Mouse (Mus musculus): Measurements from ENCODE around the gene Zcchc17.

Zcchc17 gene

DNA sequence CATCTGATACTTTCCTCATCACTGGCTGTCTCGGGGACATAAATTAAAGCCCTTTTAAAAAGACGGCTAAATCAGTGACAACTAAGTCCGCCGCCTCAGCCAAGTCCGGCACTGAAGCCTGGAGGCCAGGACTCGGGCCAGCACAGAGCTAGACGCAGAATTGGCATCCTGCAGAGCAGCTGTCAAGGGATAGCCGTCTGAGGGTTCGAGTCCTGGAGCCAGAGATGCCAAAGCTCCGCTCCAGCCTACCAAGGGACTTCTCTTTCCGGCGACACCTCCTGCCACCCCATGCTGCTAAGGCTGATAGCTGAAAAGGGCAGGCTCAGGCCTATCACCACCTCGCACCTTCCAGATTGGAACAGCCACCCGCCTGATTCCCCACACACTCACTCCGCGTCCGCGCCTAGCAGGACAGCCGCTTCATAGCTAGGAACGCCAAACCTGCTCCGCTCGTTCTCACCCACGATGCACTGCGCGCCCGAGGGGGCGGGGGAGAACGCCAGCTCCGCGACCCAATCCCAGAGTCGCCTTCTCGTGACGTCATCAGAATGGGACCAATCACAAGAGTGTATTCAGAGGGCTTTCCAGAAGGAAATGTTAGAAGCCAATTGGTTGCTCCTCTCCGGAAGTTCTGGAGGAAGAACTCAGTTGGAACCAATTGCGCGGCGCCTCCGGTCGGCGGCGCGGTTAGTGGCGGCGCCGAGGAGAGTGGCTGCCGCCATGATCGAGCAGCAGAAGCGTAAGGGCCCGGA lies at the start of gene Zcchc17, which contains the start of gene Snrnp40:
Zcchc17 (minus strand) TSS at position 458 of the 752 bp plus-strand sequence.
Snrnp40 (plus strand) TSS at position 647 of the 752 bp plus-strand sequence.
- ChIA-PET CTCF (interaction anchor here (0.6 to 2.7 kb wide), 17 partner anchors 10 to 190 kb away, joined by 3 to 18 read pairs (median 5); no protein-coding TSS in a partner anchor), POLR2A (interaction anchor here (0.6 to 7.1 kb wide), 125 partner anchors 9 to 1302 kb away, joined by 3 to 82 read pairs (median 4); partner anchors contain the start of genes Fabp3 (in 3 of the 4), Gm10570 (in 3 of the 4), Nkain1 (in 1 of the 4) and Pef1 (in 1 of the 4))

DNA sequence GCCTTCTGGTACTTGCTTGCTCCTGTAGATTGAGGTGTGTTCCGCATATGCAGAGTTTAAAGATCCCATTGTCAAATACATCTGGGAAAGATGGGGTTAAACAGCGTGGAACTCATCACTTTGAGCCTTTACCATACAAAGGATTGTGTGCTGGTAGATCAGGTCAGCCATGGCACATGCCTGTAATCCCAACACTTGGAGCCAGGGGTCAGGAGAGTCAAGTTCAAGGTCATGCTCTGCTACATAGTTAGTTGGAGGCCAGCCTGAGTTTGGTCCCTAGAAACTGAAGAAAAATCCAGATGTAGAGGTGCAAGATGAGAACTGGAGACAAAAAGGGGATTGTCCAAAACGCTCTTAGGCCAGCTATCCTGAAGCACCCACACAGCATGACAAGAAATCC lies 31.5 kb upstream of the Zcchc17 start:
- CTCF ChIA-PET, result interaction anchor here in 3 of 4 experiments (0.6 to 1.9 kb wide), 6 partner anchors 15 to 185 kb away, joined by 3 to 8 read pairs (median 4); no protein-coding TSS in a partner anchor

GRCm38 (mm10) chr4:130389927-130390326 lies 30.2 kb upstream of the Zcchc17 start:
- POLR2A ChIA-PET, result interaction anchor here in 2 of 4 experiments (1.0 to 3.3 kb wide), 4 partner anchors 11 to 185 kb away, joined by 3 to 10 read pairs (median 4); partner anchors contain the start of genes Nkain1 (in 1 of the 2), Snrnp40 (in 1 of the 2) and Zcchc17 (in 1 of the 2)
- CTCF ChIA-PET, result interaction anchor here in 1 of 4 experiments (0.6 kb wide), 1 partner anchor 187 kb away, joined by 3 read pairs; no protein-coding TSS in a partner anchor

More for the DNA sequence above, 31.5 kb upstream of the Zcchc17 start:
- POLR2A ChIA-PET, result interaction anchor here in 3 of 4 experiments (0.6 to 3.3 kb wide), 11 partner anchors 12 to 726 kb away, joined by 3 to 10 read pairs (median 4); partner anchors contain the start of genes Nkain1 (in 2 of the 3), Snrnp40 (in 1 of the 3) and Zcchc17 (in 1 of the 3)

DNA sequence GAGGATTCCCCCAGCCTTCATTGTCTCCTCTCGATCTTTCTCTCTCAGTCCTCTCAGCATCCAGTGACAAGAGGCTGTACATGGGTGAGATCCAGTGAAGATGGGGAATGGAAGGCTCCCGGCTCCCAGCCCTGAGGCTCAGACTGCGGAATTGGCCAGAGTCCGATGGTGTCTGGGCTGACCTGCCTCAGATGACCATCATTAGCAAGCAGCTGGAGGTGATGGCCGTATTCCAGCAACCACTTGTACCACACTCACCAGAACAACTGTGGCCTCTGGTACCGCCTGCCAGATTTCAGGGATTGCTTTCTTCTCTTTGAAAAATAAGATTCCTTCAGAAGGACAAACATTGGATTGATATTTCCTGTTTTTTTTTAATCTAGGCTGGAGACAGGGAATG lies 29.8 kb upstream of the Zcchc17 start:
- ChIA-PET CTCF (interaction anchor here in 1 of 4 experiments (0.6 kb wide), 1 partner anchor 189 kb away, joined by 3 read pairs; no protein-coding TSS in a partner anchor), POLR2A (interaction anchor here in 2 of 4 experiments (0.7 to 3.3 kb wide), 4 partner anchors 11 to 263 kb away, joined by 3 to 10 read pairs (median 4); partner anchors contain the start of genes Snrnp40 (in 1 of the 2) and Zcchc17 (in 1 of the 2))

- ChIA-PET POLR2A (interaction anchor here in 1 of 4 experiments (0.7 kb wide), 1 partner anchor 133 kb away, joined by 3 read pairs; no protein-coding TSS in a partner anchor), CTCF (interaction anchor here in 2 of 4 experiments (0.8 to 1.2 kb wide), 2 partner anchors 161 to 162 kb away, joined by 3 to 4 read pairs; no protein-coding TSS in a partner anchor)
These were observed 27.5 kb upstream of the Zcchc17 start for GRCm38 (mm10) chr4:130387256-130387655.

DNA sequence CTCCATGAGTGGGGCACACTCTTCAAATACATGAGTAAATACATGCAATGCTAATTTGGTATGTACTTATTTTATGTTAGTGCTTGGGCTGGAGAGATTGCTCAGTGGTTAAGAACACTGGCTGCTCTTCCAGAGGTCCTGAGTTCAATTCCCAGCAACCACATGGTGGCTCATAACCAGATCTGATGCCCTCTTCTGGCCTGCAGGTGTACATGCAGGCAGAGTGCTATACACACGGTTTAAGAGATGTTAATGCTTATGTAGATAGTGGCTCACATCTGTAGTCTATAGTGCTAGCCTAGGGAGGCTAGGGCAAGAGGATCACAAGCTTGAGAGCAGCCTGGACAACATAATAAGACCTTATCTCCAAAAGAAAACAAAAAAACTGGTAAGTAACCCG lies 20.7 kb upstream of the Zcchc17 start:
- CTCF ChIA-PET, result interaction anchor here in 2 of 4 experiments (0.6 to 0.7 kb wide), 3 partner anchors 39 to 300 kb away, joined by 3 read pairs; no protein-coding TSS in a partner anchor
- POLR2A ChIA-PET, result interaction anchor here in 3 of 4 experiments (0.6 to 3.2 kb wide), 7 partner anchors 11 to 300 kb away, joined by 3 to 20 read pairs (median 3); partner anchors contain the start of genes Snrnp40 (in 2 of the 3) and Zcchc17 (in 2 of the 3)

DNA sequence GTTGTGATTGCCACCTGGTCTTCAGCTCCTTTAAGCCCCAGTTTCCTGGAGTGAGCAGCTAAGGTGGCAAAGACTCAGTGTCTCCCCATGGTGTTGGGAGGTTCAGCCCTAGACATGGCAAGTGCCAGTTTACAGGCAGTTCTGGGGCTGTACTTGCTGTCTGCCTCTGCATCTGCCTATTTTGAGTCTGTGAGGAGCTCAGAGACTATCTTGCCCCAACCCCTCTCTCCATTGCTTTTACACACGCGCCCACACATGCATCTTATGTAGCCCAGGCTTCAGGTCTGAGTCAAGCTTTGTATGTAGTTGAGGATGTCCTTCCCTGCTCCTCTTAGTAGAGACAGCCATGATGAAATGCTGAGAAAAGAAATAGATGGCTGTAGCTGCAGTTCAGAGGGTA lies 19.4 kb upstream of the Zcchc17 start:
- CTCF ChIA-PET, result interaction anchor here in 3 of 4 experiments (0.9 to 1.4 kb wide), 3 partner anchors 17 to 155 kb away, joined by 3 to 5 read pairs (median 4); no protein-coding TSS in a partner anchor
- POLR2A ChIA-PET, result interaction anchor here in 3 of 4 experiments (0.6 to 3.2 kb wide), 8 partner anchors 10 to 199 kb away, joined by 3 to 20 read pairs (median 4); partner anchors contain the start of genes Snrnp40 (in 2 of the 3) and Zcchc17 (in 2 of the 3)

DNA sequence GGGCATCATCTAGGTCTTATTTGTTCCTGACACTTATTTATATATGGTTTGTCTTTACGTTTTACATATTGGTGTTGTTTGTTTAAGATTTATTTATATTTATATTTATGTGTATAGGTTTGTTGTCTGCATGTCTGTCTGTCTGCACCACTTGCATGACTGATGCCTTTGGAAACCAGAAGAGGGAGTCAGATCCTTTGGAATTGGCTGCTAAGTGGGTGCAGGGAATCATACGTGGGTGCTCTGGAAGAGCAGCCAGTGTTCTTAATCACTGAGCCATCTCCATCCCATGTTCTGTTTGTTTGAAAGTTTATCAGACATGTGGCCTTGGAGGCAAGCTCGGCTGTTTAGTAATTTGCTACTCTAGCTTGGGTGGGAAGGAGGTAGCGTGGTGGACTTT lies 17.8 kb upstream of the Zcchc17 start:
- POLR2A ChIA-PET, result interaction anchor here in 2 of 4 experiments (0.9 to 6.6 kb wide), 4 partner anchors 8 to 179 kb away, joined by 3 to 82 read pairs (median 16); partner anchors contain the start of genes Snrnp40 (in 2 of the 2) and Zcchc17 (in 2 of the 2)
- CTCF ChIA-PET, result interaction anchor here (0.6 to 2.6 kb wide), 7 partner anchors 49 to 743 kb away, joined by 3 to 9 read pairs (median 4); no protein-coding TSS in a partner anchor

DNA sequence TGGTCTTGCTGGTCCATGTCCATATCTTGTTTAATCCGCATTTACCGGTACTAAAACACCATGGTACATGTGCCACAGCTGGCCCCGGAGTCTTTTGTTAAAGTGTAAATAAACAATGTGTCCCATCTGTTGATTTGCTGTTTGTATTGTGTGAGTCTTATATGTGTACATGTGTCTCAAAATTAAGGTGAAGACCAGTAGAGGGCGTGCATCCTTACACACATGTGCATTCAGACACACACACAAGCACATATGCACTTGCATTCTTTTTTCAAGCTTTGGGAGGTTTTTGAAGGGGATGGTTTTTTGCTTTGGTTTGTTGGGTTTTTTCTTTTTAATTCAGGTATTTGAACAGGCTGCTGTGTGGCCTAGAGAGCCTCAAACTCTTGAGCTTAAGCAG lies 16.9 kb upstream of the Zcchc17 start:
- ChIA-PET CTCF (interaction anchor here in 3 of 4 experiments (0.6 to 2.6 kb wide), 8 partner anchors 15 to 1068 kb away, joined by 3 to 9 read pairs (median 3); no protein-coding TSS in a partner anchor), POLR2A (interaction anchor here in 2 of 4 experiments (0.5 to 6.6 kb wide), 15 partner anchors 9 to 287 kb away, joined by 3 to 82 read pairs (median 5); partner anchors contain the start of genes Snrnp40 (in 2 of the 2) and Zcchc17 (in 2 of the 2))

DNA sequence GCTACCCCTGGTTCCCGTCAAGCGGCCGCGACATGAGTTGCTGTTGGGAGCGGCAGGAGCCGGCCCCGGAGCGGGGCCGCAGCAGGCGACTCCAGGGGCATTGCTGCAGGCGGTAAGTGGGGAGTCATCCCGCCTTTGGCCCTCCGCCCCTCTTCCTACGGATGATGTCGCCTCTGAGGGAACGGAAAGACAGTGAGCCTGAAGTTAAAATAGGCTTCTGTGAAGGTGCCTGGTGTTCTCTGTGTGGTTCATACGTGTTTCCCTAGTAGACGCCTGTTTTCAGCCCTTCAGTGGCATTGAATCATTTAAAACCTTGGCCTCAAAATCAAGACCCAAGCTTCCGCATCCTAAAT lies 471 bp upstream of the Zcchc17 start:
- ChIA-PET POLR2A (interaction anchor here (0.6 to 7.1 kb wide), 112 partner anchors 9 to 1303 kb away, joined by 3 to 82 read pairs (median 4); partner anchors contain the start of genes Fabp3 (in 3 of the 4), Gm10570 (in 3 of the 4), Pef1 (in 1 of the 4) and Tinagl1 (in 1 of the 4)), CTCF (interaction anchor here (0.6 to 2.7 kb wide), 16 partner anchors 10 to 185 kb away, joined by 3 to 18 read pairs (median 4); no protein-coding TSS in a partner anchor)

DNA sequence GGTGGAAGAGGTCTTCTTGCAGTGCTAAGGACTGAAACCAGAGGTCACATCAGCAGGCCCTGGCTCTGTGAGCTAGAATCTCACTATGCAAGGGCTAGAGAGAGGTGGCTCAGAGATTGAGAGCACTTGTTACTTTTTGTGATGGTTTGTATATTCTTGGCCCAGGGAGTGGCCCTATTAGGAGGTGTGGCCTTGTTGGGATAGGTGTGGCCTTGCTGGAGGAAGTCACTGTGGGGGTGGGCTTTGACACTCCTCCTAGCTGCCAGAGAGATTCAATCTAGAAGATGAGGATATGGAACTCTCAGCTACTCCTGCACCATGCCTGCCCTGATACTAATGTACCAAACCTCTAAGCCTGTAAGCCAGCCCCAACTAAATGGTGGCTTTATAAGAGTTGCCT lies 1.8 kb downstream of the Zcchc17 start:
- POLR2A ChIA-PET, result interaction anchor here in 2 of 4 experiments (0.7 to 7.1 kb wide), 6 partner anchors 17 to 199 kb away, joined by 3 to 82 read pairs (median 23); no protein-coding TSS in a partner anchor
- CTCF ChIA-PET, result interaction anchor here in 1 of 4 experiments (1.0 kb wide), 1 partner anchor 18 kb away, joined by 5 read pairs; no protein-coding TSS in a partner anchor

DNA sequence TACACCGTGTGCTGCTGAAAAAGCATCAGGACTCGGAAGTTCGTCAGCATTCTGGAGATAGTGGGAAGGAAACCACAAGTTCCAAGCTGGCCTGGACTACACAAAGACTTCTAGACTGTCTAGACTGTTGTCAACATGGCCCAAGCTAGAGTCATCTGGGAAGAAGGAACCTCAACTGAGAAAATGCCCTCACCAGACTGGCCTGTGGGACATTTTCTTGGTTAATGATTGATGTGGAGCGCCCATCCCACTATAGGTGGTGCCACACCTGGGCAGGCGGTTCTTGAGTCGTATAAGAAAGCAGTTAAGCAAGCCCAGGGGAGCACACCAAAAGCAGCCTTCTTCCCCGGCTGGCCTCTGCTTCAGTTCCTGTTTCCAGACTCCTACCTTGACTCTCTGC lies 7.2 kb downstream of the Zcchc17 start:
- CTCF ChIA-PET, result interaction anchor here in 1 of 4 experiments (1.3 kb wide), 1 partner anchor 55 kb away, joined by 3 read pairs; no protein-coding TSS in a partner anchor
- POLR2A ChIA-PET, result interaction anchor here in 1 of 4 experiments (1.3 kb wide), 1 partner anchor 168 kb away, joined by 5 read pairs; no protein-coding TSS in a partner anchor

- CTCF ChIA-PET, result interaction anchor here (0.6 to 3.9 kb wide), 11 partner anchors 9 to 542 kb away, joined by 3 to 18 read pairs (median 3); partner anchors contain the start of genes Snrnp40 (in 1 of the 4) and Zcchc17 (in 1 of the 4)
- POLR2A ChIA-PET, result interaction anchor here in 3 of 4 experiments (0.6 to 6.2 kb wide), 8 partner anchors 9 to 183 kb away, joined by 3 to 42 read pairs (median 4); partner anchors contain the start of genes Snrnp40 (in 3 of the 3) and Zcchc17 (in 3 of the 3)
These were observed 8.9 kb downstream of the Zcchc17 start for GRCm38 (mm10) chr4:130350690-130351422.

GRCm38 (mm10) chr4:130349666-130350065 lies 10.1 kb downstream of the Zcchc17 start:
- ChIA-PET POLR2A (interaction anchor here in 2 of 4 experiments (1.3 to 6.2 kb wide), 5 partner anchors 11 to 184 kb away, joined by 3 to 42 read pairs (median 8); partner anchors contain the start of genes Snrnp40 (in 2 of the 2) and Zcchc17 (in 2 of the 2)), CTCF (interaction anchor here in 1 of 4 experiments (0.6 to 3.9 kb wide), 4 partner anchors 11 to 185 kb away, joined by 3 to 18 read pairs (median 6); partner anchors contain the start of genes Snrnp40 and Zcchc17)

GRCm38 (mm10) chr4:130341691-130342090 lies 18.1 kb downstream of the Zcchc17 start:
- ChIA-PET CTCF (interaction anchor here (0.6 to 1.5 kb wide), 40 partner anchors 9 to 646 kb away, joined by 3 to 14 read pairs (median 4); partner anchors contain the start of genes Snrnp40 (in 3 of the 4), Zcchc17 (in 3 of the 4), Fabp3 (in 1 of the 4) and Gm10570 (in 1 of the 4)), POLR2A (interaction anchor here (0.5 to 3.2 kb wide), 16 partner anchors 9 to 649 kb away, joined by 3 to 14 read pairs (median 3); partner anchors contain the start of genes Snrnp40 (in 4 of the 4), Zcchc17 (in 4 of the 4), Fabp3 (in 1 of the 4) and Gm10570 (in 1 of the 4))

GRCm38 (mm10) chr4:130335867-130336266 lies 23.9 kb downstream of the Zcchc17 start:
- POLR2A ChIA-PET, result interaction anchor here in 1 of 4 experiments (0.6 to 0.7 kb wide), 3 partner anchors 212 to 945 kb away, joined by 3 read pairs; no protein-coding TSS in a partner anchor

More at GRCm38 (mm10) chr4:130335867-130336266, 23.9 kb downstream of the Zcchc17 start:
- CTCF ChIA-PET, result interaction anchor here in 1 of 4 experiments (0.5 to 0.6 kb wide), 2 partner anchors 57 to 603 kb away, joined by 4 to 8 read pairs; no protein-coding TSS in a partner anchor
